Mouse (Mus musculus): Measurements from ENCODE around the gene Sdk1. TPM values are rescaled to one million over a fixed set of nuclear protein-coding genes. Genes with fewer than 3 reads are reported as not detected.

Sdk1 gene
- total RNA-seq, 4 experiments from 2014 or later: 3.7 to 8.1 (median 5.6) TPM

GRCm38 (mm10) chr5:141447247-141447646 is 206.0 kb downstream of the Sdk1 start:
- DNase-seq (ENCODE audit: low spot score in 2 of 2): no peak

GRCm38 (mm10) chr5:141463417-141463816 is 222.1 kb downstream of the Sdk1 start:
- DNase-seq (ENCODE audit: low spot score in 2 of 2): no peak

GRCm38 (mm10) chr5:141468821-141469220 is 227.5 kb downstream of the Sdk1 start:
- no peak for DNase-seq (ENCODE audit: low spot score in 2 of 2)

- DNase-seq (ENCODE audit: low spot score in 2 of 2): no peak
Measured at GRCm38 (mm10) chr5:141505281-141505680, 264.0 kb downstream of the Sdk1 start.

GRCm38 (mm10) chr5:141506344-141506743 is 265.1 kb downstream of the Sdk1 start:
- DNase-seq (ENCODE audit: low spot score in 2 of 2): no peak

GRCm38 (mm10) chr5:141524801-141525715 is 283.8 kb downstream of the Sdk1 start:
- DNase-seq (ENCODE audit: low spot score in 2 of 2): no peak

GRCm38 (mm10) chr5:141540193-141540592 is 298.9 kb downstream of the Sdk1 start:
- no peak for DNase-seq (ENCODE audit: low spot score in 2 of 2)

GRCm38 (mm10) chr5:141542890-141543666 is 301.8 kb downstream of the Sdk1 start:
- no peak for DNase-seq (ENCODE audit: low spot score in 2 of 2)

- DNase-seq (ENCODE audit: low spot score in 2 of 2): no peak
Measured at GRCm38 (mm10) chr5:141553444-141553843, 312.2 kb downstream of the Sdk1 start.

GRCm38 (mm10) chr5:141558731-141559130 is 317.4 kb downstream of the Sdk1 start:
- DNase-seq (ENCODE audit: low spot score in 2 of 2): no peak

GRCm38 (mm10) chr5:141560325-141560724 is 319.0 kb downstream of the Sdk1 start:
- no peak for DNase-seq (ENCODE audit: low spot score in 2 of 2)

- no peak for DNase-seq (ENCODE audit: low spot score in 2 of 2)
Measured at GRCm38 (mm10) chr5:141561989-141562560, 320.8 kb downstream of the Sdk1 start.

- no peak for DNase-seq (ENCODE audit: low spot score in 2 of 2)
Measured at GRCm38 (mm10) chr5:141564197-141564596, 322.9 kb downstream of the Sdk1 start.

GRCm38 (mm10) chr5:141568106-141568505 is 326.8 kb downstream of the Sdk1 start:
- DNase-seq (ENCODE audit: low spot score in 2 of 2): no peak

GRCm38 (mm10) chr5:141570442-141570841 is 329.2 kb downstream of the Sdk1 start:
- DNase-seq (ENCODE audit: low spot score in 2 of 2): no peak

- no peak for DNase-seq (ENCODE audit: low spot score in 2 of 2)
Measured at GRCm38 (mm10) chr5:141574263-141574662, 333.0 kb downstream of the Sdk1 start.

GRCm38 (mm10) chr5:141591246-141591645 is 350.0 kb downstream of the Sdk1 start:
- DNase-seq (ENCODE audit: low spot score in 2 of 2): no peak

- DNase-seq (ENCODE audit: low spot score in 2 of 2): no peak
Measured at GRCm38 (mm10) chr5:141612721-141613120, 371.4 kb downstream of the Sdk1 start.

- no peak for DNase-seq (ENCODE audit: low spot score in 2 of 2)
Measured at GRCm38 (mm10) chr5:141615763-141616162, 374.5 kb downstream of the Sdk1 start.

GRCm38 (mm10) chr5:141617660-141618059 is 376.4 kb downstream of the Sdk1 start:
- no peak for DNase-seq (ENCODE audit: low spot score in 2 of 2)

GRCm38 (mm10) chr5:141625401-141625800 is 384.1 kb downstream of the Sdk1 start:
- DNase-seq (ENCODE audit: low spot score in 2 of 2): no peak

- no peak for DNase-seq (ENCODE audit: low spot score in 2 of 2)
Measured at GRCm38 (mm10) chr5:141631641-141632040, 390.4 kb downstream of the Sdk1 start.

Data from layer of hippocampus, adult 8-10 months (tissue).